Comparison of ENCODE assay signal across 13 mouse cellular contexts in genomic region chr16:94420498-94420897, GRCm38 (mm10). TPM values are rescaled to one million over a fixed set of nuclear protein-coding genes. Genes with fewer than 3 reads are reported as not detected.
DNase-seq lines count a peak whose midpoint lies in the region; ATAC-seq and TF ChIP-seq lines count a peak whose summit lies in the region.
"Had no signal": no experiment of that assay in that cellular context is flagged by ENCODE, and none has a peak within 500 bp of the region (broad histone marks: within the 10 kb centered on the region; RNA-seq: fewer than 3 reads in every experiment).

No protein-coding gene starts in this region.

- no peak for DNase-seq in left cerebral cortex, adult 2 months (ENCODE audit: extremely low spot score in 1 of 2, low spot score in 2 of 2)
- DNase-seq in left cerebral cortex, postnatal 25 days (ENCODE audit: low spot score in 2 of 2): no peak
- peak; percentile 39 to 46 for DNase-seq in B cell, adult 2 months
- no peak for DNase-seq in liver, embryonic 14.5 days (ENCODE audit: low read depth in 3 of 3, low spot score in 3 of 3)
- DNase-seq in layer of hippocampus, postnatal 14 days (ENCODE audit: low spot score in 2 of 2): no peak
- DNase-seq in kidney, adult 9 months: no peak
- DNase-seq: heart, postnatal 14 days; kidney, postnatal 10 days; left cerebral cortex, postnatal 4 days; spleen, adult 18-20 months had no signal

- H3K4me1 ChIP-seq in ES-Bruce4 (ENCODE audit: control insufficient read depth, insufficient read depth, low read length): no peaks in the 10 kb centered on the region
- no peaks in the 10 kb centered on the region for H3K4me1 ChIP-seq in liver, embryonic 14.5 days (replicated peaks; ENCODE audit: control insufficient read depth in 2 of 2, insufficient read depth in 2 of 2, low read length in 1 of 2)
- H3K4me1 ChIP-seq: embryonic facial prominence, embryonic 13.5 days had no signal

- H3K4me2 ChIP-seq in liver, embryonic 14.5 days (ENCODE audit: low read depth): no peak overlapping the region
- H3K4me2 ChIP-seq: embryonic facial prominence, embryonic 13.5 days had no signal

- 84% methylated on average over 3 of the region's 3 CpGs for WGBS in liver, embryonic 14.5 days (ENCODE audit: insufficient replicate concordance)

- intact Hi-C loops in left cerebral cortex, adult 2 months (cut with DNase I): loop anchor here (5.0 kb wide), 1 partner anchor 278 kb away; no protein-coding TSS in a partner anchor
- intact Hi-C loops in left cerebral cortex, postnatal 25 days (cut with DNase I): no loop called here

- no peak overlapping the region for H3K27ac ChIP-seq in left cerebral cortex, adult 2 months
- no peak overlapping the region for H3K27ac ChIP-seq in ES-Bruce4 (ENCODE audit: insufficient read depth, low read length)
- H3K27ac ChIP-seq in liver, embryonic 14.5 days: no peak overlapping the region
- H3K27ac ChIP-seq: embryonic facial prominence, embryonic 13.5 days had no signal

- no peaks in the 10 kb centered on the region; the same call in 1 of the 2 replicates for H3K9me3 ChIP-seq in ES-Bruce4 (replicated peaks; ENCODE audit: control insufficient read depth, insufficient read depth, low read length, poor library complexity, severe bottlenecking)
- H3K9me3 ChIP-seq in liver, embryonic 14.5 days (ENCODE audit: control insufficient read depth, low read length): no peaks in the 10 kb centered on the region; the same call in 1 of the 2 replicates
- H3K9me3 ChIP-seq: embryonic facial prominence, embryonic 13.5 days had no signal

- H3K36me3 ChIP-seq in ES-Bruce4 (ENCODE audit: control insufficient read depth, insufficient read depth, low read length, poor library complexity, severe bottlenecking): peaks cover 17% of the 10 kb centered on the region
- H3K36me3 ChIP-seq in liver, embryonic 14.5 days (replicated peaks; ENCODE audit: control insufficient read depth, insufficient read depth, low read depth): peaks cover 12% of the 10 kb centered on the region

- no peak for TF ChIP-seq EP300 in ES-Bruce4 (IDR thresholded peaks at IDR 0.05; ENCODE audit: insufficient read depth, low read depth, low read length)
- no peak for TF ChIP-seq EP300 in liver, embryonic 14.5 days (IDR thresholded peaks at IDR 0.05; ENCODE audit: low read depth)

- ATAC-seq in liver, embryonic 14.5 days (ENCODE audit: insufficient read depth): no peak
- ATAC-seq in inflammation-experienced regulatory T-cells, adult 6 months: no peak

- TF ChIP-seq POLR2A in ES-Bruce4 (IDR thresholded peaks at IDR 0.05; ENCODE audit: insufficient read depth, low read length): no peak

- H3K9ac ChIP-seq in ES-Bruce4 (ENCODE audit: low read depth, poor library complexity, severe bottlenecking): no peak overlapping the region
- no peak overlapping the region for H3K9ac ChIP-seq in liver, embryonic 14.5 days (replicated peaks)
- H3K9ac ChIP-seq: embryonic facial prominence, embryonic 13.5 days had no signal

- no peaks in the 10 kb centered on the region for H3K27me3 ChIP-seq in ES-Bruce4 (ENCODE audit: control insufficient read depth, insufficient read depth, low read length, poor library complexity, severe bottlenecking)
- H3K27me3 ChIP-seq in liver, embryonic 14.5 days (ENCODE audit: control insufficient read depth, insufficient read depth, low read length): no peaks in the 10 kb centered on the region
- H3K27me3 ChIP-seq: embryonic facial prominence, embryonic 13.5 days had no signal

- peak; percentile 36 for TF ChIP-seq CTCF in left cerebral cortex, adult 2 months (IDR thresholded peaks at IDR 0.05)
- TF ChIP-seq CTCF in ES-Bruce4 (IDR thresholded peaks at IDR 0.05; ENCODE audit: low read depth, low read length): peak; percentile 67
- peak; percentile 77 for TF ChIP-seq CTCF in liver, embryonic 14.5 days (IDR thresholded peaks at IDR 0.05; ENCODE audit: low read depth)

- H3K4me3 ChIP-seq in left cerebral cortex, adult 2 months: no peak overlapping the region
- no peak overlapping the region for H3K4me3 ChIP-seq in ES-Bruce4 (ENCODE audit: low read depth, low read length)
- H3K4me3 ChIP-seq in liver, embryonic 14.5 days (ENCODE audit: insufficient read depth in 1 of 2, low read depth in 2 of 2, low read length in 2 of 2): no peak overlapping the region
- H3K4me3 ChIP-seq: embryonic facial prominence, embryonic 13.5 days had no signal

RNA-seq across cellular contexts. Expression of gene Pigp, which starts 48.9 kb away (rescaled TPM):
- 10 to 100 TPM; 36.9 to 40.2 TPM for total RNA-seq in left cerebral cortex, adult 2 months (2021)
- 10 to 100 TPM; 36.6 to 42.6 TPM for total RNA-seq in left cerebral cortex, postnatal 25 days (2021)
- 54.7 and 65.3 TPM in 2 replicates for polyA plus RNA-seq in ES-Bruce4 (2011; ENCODE audit: insufficient read depth, insufficient read length, low read depth, missing spikeins)
- polyA plus RNA-seq in liver, embryonic 14.5 days (2012; rRNA removed): 18.9 and 21.5 TPM in 2 replicates
- 49.9 and 55.1 TPM in 2 replicates for polyA plus RNA-seq in liver, embryonic 14.5 days (2014; fragmentation: Nextera tagmentation; extraction: Ambion mirVana)
- 10 to 100 TPM; 47.3 to 96.8 (median 94.1) TPM for polyA plus RNA-seq in inflammation-experienced regulatory T-cells, adult 6 months (2017; shearing (Covaris generic))
- 10 to 100 TPM; 48.1 to 50.9 TPM for total RNA-seq in layer of hippocampus, postnatal 14 days (2021)

RNA-seq across cellular contexts. Expression of gene Ttc3, which starts 50.1 kb away (rescaled TPM):
- 100 to 1,000 TPM; 982 to 987 TPM for total RNA-seq in left cerebral cortex, adult 2 months (2021)
- total RNA-seq in left cerebral cortex, postnatal 25 days (2021): 100 to 1,000 TPM; 933 to 947 TPM
- 149 and 152 TPM in 2 replicates for polyA plus RNA-seq in ES-Bruce4 (2011; ENCODE audit: insufficient read depth, insufficient read length, low read depth, missing spikeins)
- 6.3 and 9.2 TPM in 2 replicates for polyA plus RNA-seq in liver, embryonic 14.5 days (2012; rRNA removed)
- polyA plus RNA-seq in liver, embryonic 14.5 days (2014; fragmentation: Nextera tagmentation; extraction: Ambion mirVana): 20.3 and 22.1 TPM in 2 replicates
- 100 to 1,000 TPM in 1 of 3 experiments, 10 to 100 TPM in 2; 30.0 to 103 (median 89.3) TPM for polyA plus RNA-seq in inflammation-experienced regulatory T-cells, adult 6 months (2017; shearing (Covaris generic))
- 100 to 1,000 TPM; 704 to 759 TPM for total RNA-seq in layer of hippocampus, postnatal 14 days (2021)

Comparison
In these comparisons a context has a peak if more than half of its experiments do, and no peak if none do; other contexts are left out.
1. DNase-seq: peak in B cell, adult 2 months (2 of 2); none in left cerebral cortex, adult 2 months (0 of 2), left cerebral cortex, postnatal 25 days (0 of 2), liver, embryonic 14.5 days (0 of 3), layer of hippocampus, postnatal 14 days (0 of 2) and kidney, adult 9 months (single experiment).
2. Peak in every context shown above with its lines, with median percentiles within 50 percentile points of each other: CTCF ChIP-seq.